Mouse (Mus musculus) kidney, adult 18-20 months (tissue): ENCODE data around the gene Rassf1.
"Not testable (repeated sequence)": the region's sequence is repeated elsewhere in the genome, so short reads cannot be mapped to it uniquely, and the experiment has no call there.

Source experiments
- DNase-seq: peaks from one replicate; pipeline ENCODE4 v3.0.0; 2021

The Rassf1 gene

GRCm38 (mm10) chr9:107563029-107563581 lies 11.8 kb downstream of the Rassf1 start, which contains the start of gene Tusc2:
Gene Tusc2 (plus strand): TSS chr9:107563255.
- DNase-seq = peak; percentile 94

- DNase-seq = not testable (repeated sequence)
These were observed 14.2 kb downstream of the Rassf1 start for GRCm38 (mm10) chr9:107565556-107565955.

- DNase-seq = peak; percentile 95
These were observed 14.8 kb downstream of the Rassf1 start for GRCm38 (mm10) chr9:107566041-107566709.

GRCm38 (mm10) chr9:107566855-107567254 lies 15.5 kb downstream of the Rassf1 start:
- DNase-seq = peak; percentile 65

- DNase-seq = peak; percentile 85
These were observed 16.5 kb downstream of the Rassf1 start, which contains the start of gene Hyal2 for GRCm38 (mm10) chr9:107567702-107568319. Gene Hyal2 (plus strand): TSS chr9:107567945.

- DNase-seq = peak; percentile 92
These were observed 17.2 kb downstream of the Rassf1 start for GRCm38 (mm10) chr9:107568331-107569261.

GRCm38 (mm10) chr9:107569270-107569669 lies 17.9 kb downstream of the Rassf1 start:
- DNase-seq = no peak

GRCm38 (mm10) chr9:107570016-107570415 lies 18.7 kb downstream of the Rassf1 start:
- peak; percentile 33 for DNase-seq

GRCm38 (mm10) chr9:107570845-107571244 lies 19.5 kb downstream of the Rassf1 start:
- DNase-seq = no peak

GRCm38 (mm10) chr9:107571534-107572326 lies 20.4 kb downstream of the Rassf1 start:
- DNase-seq = no peak

GRCm38 (mm10) chr9:107572327-107572662 lies 20.9 kb downstream of the Rassf1 start:
- no peak for DNase-seq

- not testable (repeated sequence) for DNase-seq
These were observed 22.4 kb downstream of the Rassf1 start for GRCm38 (mm10) chr9:107573774-107574173.

- DNase-seq = peak; percentile 50
These were observed 24.4 kb downstream of the Rassf1 start for GRCm38 (mm10) chr9:107575579-107576356.

GRCm38 (mm10) chr9:107576357-107577107 lies 25.2 kb downstream of the Rassf1 start, which contains the start of gene Hyal1:
Gene Hyal1 (plus strand): TSS chr9:107576927.
- DNase-seq = peak; percentile 83

- no peak for DNase-seq
These were observed 26.5 kb downstream of the Rassf1 start for GRCm38 (mm10) chr9:107577871-107578270.

GRCm38 (mm10) chr9:107578587-107578986 lies 27.2 kb downstream of the Rassf1 start, which contains the start of gene Naa80:
Gene Naa80 (plus strand): TSS chr9:107578887.
- no peak for DNase-seq

- no peak for DNase-seq
These were observed 27.9 kb downstream of the Rassf1 start for GRCm38 (mm10) chr9:107579023-107579900.

- peak; percentile 90 for DNase-seq
These were observed 29.4 kb downstream of the Rassf1 start, which contains the start of gene Hyal3 for GRCm38 (mm10) chr9:107580501-107581317. Gene Hyal3 (plus strand): TSS chr9:107580818.
